8 mouse cellular contexts compared by ENCODE assay signal in the genomic region with DNA sequence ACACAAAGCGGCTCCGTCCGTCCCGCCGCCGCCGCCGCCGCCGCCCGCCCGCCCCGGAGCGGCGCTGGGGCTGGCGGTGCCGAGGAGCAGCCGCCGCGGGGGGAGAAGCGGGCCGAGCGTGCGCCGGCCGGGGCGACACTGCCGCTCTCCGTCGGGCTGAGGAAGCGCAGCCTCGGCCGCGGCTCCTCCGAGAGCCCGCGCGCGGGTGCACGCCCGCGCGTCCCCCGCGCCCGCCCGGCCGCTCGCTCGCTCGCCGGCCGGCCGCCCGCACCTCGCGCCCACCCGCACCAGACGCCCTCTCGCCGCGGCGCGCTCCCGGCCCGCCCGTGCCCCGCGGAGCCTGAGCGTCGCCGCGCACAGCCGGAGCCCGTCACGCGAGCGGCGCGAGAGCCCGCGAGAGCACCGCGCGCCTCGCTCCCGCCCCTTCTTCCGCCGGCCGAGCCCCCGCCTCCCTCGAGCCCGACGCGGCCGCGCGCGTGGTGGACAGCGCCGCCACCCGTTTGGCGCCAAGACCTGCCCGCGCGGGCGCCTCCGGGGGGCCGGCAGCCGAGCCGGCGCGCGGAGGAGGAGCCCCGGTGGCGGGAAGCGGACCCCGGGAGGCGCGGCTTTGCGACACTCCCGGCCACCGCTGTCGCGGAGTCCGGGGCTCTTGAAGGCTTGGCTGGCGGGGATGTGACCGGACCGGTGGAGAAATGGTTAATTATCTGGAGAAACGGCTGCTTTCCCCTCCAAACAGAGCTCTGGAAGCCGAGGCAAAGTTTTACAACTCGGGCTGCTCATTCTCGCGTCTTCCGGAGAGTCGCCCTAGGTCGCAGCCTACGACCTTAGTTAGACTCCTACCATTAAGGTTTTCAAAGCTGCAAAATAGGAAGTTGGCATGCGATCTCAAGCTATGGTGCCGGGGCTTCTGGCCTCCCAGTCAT. TPM values are rescaled to one million over a fixed set of nuclear protein-coding genes. Genes with fewer than 3 reads are reported as not detected.
A peak's percentile ranks its signal among the peaks of the same experiment; 100 is the strongest.
DNase-seq lines count a peak whose midpoint lies in the region; ATAC-seq and TF ChIP-seq lines count a peak whose summit lies in the region.

TSS of gene Pds5a (minus strand) at position 438 of the 923 bp plus-strand sequence.

- no peaks in the 10 kb centered on the region for H3K27me3 ChIP-seq in hindbrain, embryonic 10.5 days (ENCODE audit: insufficient read depth, poor library complexity, severe bottlenecking)
- no peaks in the 10 kb centered on the region for H3K27me3 ChIP-seq in lung, postnatal 0 days (replicated peaks; ENCODE audit: insufficient read depth, low read length)

- peak; percentile 55 for TF ChIP-seq CTCF in lung, postnatal 0 days (IDR thresholded peaks at IDR 0.05)

- H3K4me1 ChIP-seq in hindbrain, embryonic 10.5 days (replicated peaks), result peaks cover 24% of the 10 kb centered on the region
- H3K4me1 ChIP-seq in lung, postnatal 0 days (ENCODE audit: insufficient read depth, low read depth, low read length), result peaks cover 6% of the 10 kb centered on the region; the same call in 1 of the 2 replicates

- WGBS in hindbrain, embryonic 10.5 days, result 3% methylated on average over 108 of the region's 140 CpGs
- WGBS in lung, postnatal 0 days, result under 1% methylated on average over 44 of the region's 140 CpGs

- peaks cover 22% of the 10 kb centered on the region for H3K36me3 ChIP-seq in hindbrain, embryonic 10.5 days
- H3K36me3 ChIP-seq in lung, postnatal 0 days (ENCODE audit: insufficient read depth, low read length), result no peaks in the 10 kb centered on the region

- H3K27ac ChIP-seq in hindbrain, embryonic 10.5 days, result peak within 1 kb of the TSS; percentile 99
- H3K27ac ChIP-seq in lung, postnatal 0 days (ENCODE audit: low read length), result peak within 1 kb of the TSS; percentile 97

- peak; percentile 74 for DNase-seq in MEL-GATA-1-ER (ENCODE audit: extremely low read depth, low read depth)
- peak; percentile 82 for DNase-seq in cerebellum, adult 8-10 months
- peak; percentile 89 for DNase-seq in hindbrain, embryonic 10.5 days (ENCODE audit: low spot score)
- DNase-seq in layer of hippocampus, adult 9-11 months, result peak; percentile 78
- DNase-seq in lung, postnatal 0 days (ENCODE audit: low spot score), result peak; percentile 95
- peak; percentile 76 for DNase-seq in ovary, postnatal 14 days (ENCODE audit: low spot score)
- DNase-seq in thymus, postnatal 14 days, result peak; percentile 91

- H3K9me3 ChIP-seq in hindbrain, embryonic 10.5 days, result no peaks in the 10 kb centered on the region
- H3K9me3 ChIP-seq in lung, postnatal 0 days (ENCODE audit: low read length), result no peaks in the 10 kb centered on the region

- peak within 1 kb of the TSS; percentile 96 for H3K4me2 ChIP-seq in lung, postnatal 0 days (replicated peaks; ENCODE audit: low read depth, low read length)

- ATAC-seq in frontal cortex, adult (ENCODE audit: low TSS enrichment), result peak; percentile 84
- ATAC-seq in lung, postnatal 0 days, result peak; percentile 92

- H3K4me3 ChIP-seq in hindbrain, embryonic 10.5 days, result peak within 1 kb of the TSS; percentile 97
- peak within 1 kb of the TSS; percentile 94 for H3K4me3 ChIP-seq in lung, postnatal 0 days (ENCODE audit: low read depth, low read length)

- peak within 1 kb of the TSS; percentile 89 for H3K9ac ChIP-seq in lung, postnatal 0 days (replicated peaks; ENCODE audit: low read depth)

- no peak for TF ChIP-seq EP300 in lung, postnatal 0 days (IDR thresholded peaks at IDR 0.05)

RNA-seq across cellular contexts. Expression of gene Pds5a, which starts in this region (rescaled TPM):
- polyA plus RNA-seq in hindbrain, embryonic 10.5 days (2016; fragmentation: Nextera tagmentation; extraction: Ambion mirVana), result 78.0 and 98.1 TPM in 2 replicates
- 19.8 and 24.7 TPM in 2 replicates for polyA plus RNA-seq in lung, postnatal 0 days (2015; fragmentation: Nextera tagmentation; extraction: Ambion mirVana)

Comparison
In these comparisons a context has a peak if more than half of its experiments do, and no peak if none do; other contexts are left out.
1. Peak in every context shown above with its lines: DNase-seq, ATAC-seq, H3K4me3 ChIP-seq and H3K27ac ChIP-seq.